Mouse (Mus musculus): Measurements from ENCODE around the gene Fzd10. TPM values are rescaled to one million over a fixed set of nuclear protein-coding genes. Genes with fewer than 3 reads are reported as not detected.
A peak's percentile ranks its signal among the peaks of the same experiment; 100 is the strongest.

Gene Fzd10
- polyA plus RNA-seq (2016; fragmentation: Nextera tagmentation; extraction: Ambion mirVana) = 0.58 and 1.0 TPM in 2 replicates

DNA sequence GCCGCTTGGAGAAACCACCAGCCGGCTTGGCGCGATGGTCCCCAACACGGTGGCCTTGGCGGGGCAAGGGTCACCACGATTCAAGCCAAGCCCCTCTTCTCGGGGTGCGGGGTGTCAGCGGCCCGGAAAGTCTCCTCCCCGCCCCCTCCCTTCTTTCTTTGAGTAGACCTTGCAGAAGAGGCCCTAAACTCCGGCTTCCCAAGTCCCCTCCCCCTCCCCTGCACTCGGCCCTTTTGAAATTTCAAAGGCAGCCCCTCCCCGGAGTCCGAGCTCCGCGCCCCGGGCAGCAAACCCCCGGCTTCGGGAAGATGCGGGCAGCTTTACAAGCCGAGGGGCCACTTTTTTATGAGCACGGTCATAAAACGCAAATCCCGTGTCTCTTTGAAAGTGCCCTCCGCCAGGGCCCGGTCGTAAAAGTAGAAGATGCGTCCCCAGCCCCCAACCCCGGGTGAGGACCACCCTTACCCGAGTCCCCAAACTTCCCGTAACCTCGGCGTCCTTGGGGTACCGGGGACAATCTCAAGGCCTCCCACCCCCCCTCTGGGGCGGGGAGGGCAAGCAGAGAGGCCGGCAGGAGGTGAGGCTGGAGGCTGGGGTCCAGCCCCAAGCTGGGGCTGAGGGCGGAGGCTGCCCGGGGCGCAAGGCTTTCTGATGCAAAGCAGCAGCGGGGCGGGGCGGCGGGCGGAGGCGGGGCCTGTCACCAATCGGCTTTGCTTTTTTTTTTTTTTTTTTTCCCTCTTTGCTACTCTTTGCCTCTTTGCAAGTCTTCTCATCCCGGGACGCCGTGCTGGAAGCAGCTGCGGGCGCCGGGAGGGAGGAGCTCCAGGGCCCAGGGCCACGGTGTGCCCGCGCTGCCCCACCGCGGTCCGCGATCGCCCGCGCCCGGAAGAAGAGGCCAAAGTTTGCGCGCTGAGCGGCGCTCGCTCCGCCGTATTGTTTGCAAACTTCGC is at the start of gene Fzd10:
Fzd10 (plus strand) TSS at position 773 of the 950 bp plus-strand sequence.
- Histone ChIP-seq H3K9me3 (no peaks in the 10 kb centered on the region), H3K27ac (peak within 1 kb of the TSS; percentile 81), H3K4me1 (peaks cover 40% of the 10 kb centered on the region), H3K27me3 (ENCODE audit: insufficient read depth, poor library complexity, severe bottlenecking) (peaks cover 93% of the 10 kb centered on the region), H3K4me3 (peak within 1 kb of the TSS; percentile 79), H3K36me3 (no peaks in the 10 kb centered on the region)
- no peak for DNase-seq (ENCODE audit: low spot score)
- WGBS = under 1% methylated on average over 61 of the region's 73 CpGs

DNA sequence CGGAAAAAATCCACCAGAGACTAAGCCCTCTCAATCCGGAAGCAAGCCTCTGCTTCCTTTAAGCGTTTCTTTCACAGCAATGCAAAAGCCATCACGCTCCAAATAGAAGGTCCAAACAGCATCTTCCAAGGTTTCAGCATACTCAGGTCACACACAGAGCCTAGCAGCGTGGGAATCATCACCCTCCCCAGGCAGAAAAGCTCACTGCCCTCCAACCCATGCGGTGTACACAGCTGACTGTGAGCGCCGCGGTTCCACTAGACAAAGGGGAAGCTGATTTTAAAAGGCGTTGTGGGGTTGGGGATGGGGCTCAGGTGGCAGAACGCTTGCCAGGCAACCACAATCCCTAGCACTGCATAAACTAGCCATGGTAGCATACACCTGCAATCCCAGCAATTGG is 49.2 kb upstream of the Fzd10 start:
- Histone ChIP-seq H3K9me3 (no peaks in the 10 kb centered on the region), H3K27me3 (ENCODE audit: insufficient read depth, poor library complexity, severe bottlenecking) (peaks cover 30% of the 10 kb centered on the region), H3K27ac (0 out of 2 replicates have a peak overlapping the region, but pooled peaks have one; percentile 10), H3K4me3 (peak overlapping the region; percentile 8; the same call in 1 of the 2 replicates), H3K36me3 (no peaks in the 10 kb centered on the region), H3K4me1 (peaks cover 8% of the 10 kb centered on the region; the same call in 1 of the 2 replicates)
- DNase-seq (ENCODE audit: low spot score) = no peak
- WGBS = 10% methylated on average over 11 of the region's 11 CpGs

DNA sequence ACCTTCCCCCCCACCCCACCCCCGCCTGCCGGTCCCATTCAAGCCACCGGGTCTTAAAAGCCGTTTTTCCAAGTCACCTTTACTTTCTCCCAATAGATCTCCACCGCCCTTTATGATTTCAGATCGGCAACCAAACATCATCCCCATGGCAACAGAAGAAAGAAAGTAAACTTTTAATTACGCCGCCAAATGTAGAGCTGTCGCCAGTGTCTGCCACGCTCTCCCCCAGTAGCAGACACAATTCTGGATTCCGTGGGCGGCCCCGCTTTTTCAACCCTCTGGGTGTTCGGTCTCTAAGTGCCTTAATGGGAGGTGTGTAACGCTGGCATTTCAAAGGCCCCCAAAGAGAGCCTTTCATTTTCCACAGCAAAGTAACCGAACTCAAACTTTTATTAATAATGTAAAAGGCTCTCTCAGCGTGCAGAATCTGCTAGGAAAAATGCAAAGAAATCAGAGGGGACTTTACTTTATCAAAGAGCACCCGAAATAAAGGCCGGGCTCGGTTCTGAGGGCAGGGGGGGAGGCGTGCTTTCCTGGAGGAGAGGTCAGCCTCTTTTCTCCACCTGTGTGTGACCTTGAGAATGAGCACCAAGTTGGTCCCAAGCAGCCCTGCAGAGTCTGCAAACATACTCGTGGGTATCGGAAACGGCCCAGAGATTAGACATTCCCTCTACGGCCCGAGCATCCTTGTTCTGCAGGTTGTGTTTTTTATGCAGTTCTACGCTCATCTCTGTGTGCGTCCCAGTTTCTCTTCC is 48.3 kb upstream of the Fzd10 start:
- Histone ChIP-seq H3K4me3 (peak overlapping the region; percentile 44), H3K27ac (no peak overlapping the region), H3K4me1 (peaks cover 8% of the 10 kb centered on the region; the same call in 1 of the 2 replicates), H3K36me3 (no peaks in the 10 kb centered on the region), H3K27me3 (ENCODE audit: insufficient read depth, poor library complexity, severe bottlenecking) (peaks cover 30% of the 10 kb centered on the region), H3K9me3 (no peaks in the 10 kb centered on the region)
- DNase-seq (ENCODE audit: low spot score) = no peak
- 10% methylated on average over 28 of the region's 28 CpGs for whole genome bisulfite sequencing

DNA sequence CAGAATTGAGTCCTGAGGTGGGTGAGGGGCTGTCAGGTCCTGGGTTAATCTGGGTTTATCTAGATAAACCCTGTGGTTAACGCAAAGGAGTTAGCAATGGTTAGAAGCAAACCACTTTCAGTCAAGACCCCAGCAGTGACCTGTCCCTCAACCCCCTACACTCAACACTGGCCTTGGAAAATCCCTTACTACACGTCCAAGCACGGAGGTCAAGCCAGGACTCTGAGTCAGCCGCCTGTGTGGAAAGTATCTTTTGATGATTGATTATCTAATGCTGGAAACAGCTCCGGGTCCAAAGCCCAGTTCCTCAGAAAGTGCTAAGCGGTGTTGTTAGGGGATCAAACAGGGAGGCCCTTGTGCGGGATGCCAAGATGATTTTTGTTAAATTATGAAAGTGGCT is 42.5 kb upstream of the Fzd10 start:
- no peak for DNase-seq (ENCODE audit: low spot score)
- Histone ChIP-seq H3K27ac (no peak overlapping the region), H3K4me3 (no peak overlapping the region), H3K9me3 (no peaks in the 10 kb centered on the region; the same call in none of the 2 replicates), H3K27me3 (ENCODE audit: insufficient read depth, poor library complexity, severe bottlenecking) (peaks cover 2% of the 10 kb centered on the region; the same call in 1 of the 2 replicates), H3K4me1 (peaks cover 5% of the 10 kb centered on the region; the same call in 1 of the 2 replicates), H3K36me3 (no peaks in the 10 kb centered on the region)
- WGBS = 20% methylated on average over 7 of the region's 7 CpGs

DNA sequence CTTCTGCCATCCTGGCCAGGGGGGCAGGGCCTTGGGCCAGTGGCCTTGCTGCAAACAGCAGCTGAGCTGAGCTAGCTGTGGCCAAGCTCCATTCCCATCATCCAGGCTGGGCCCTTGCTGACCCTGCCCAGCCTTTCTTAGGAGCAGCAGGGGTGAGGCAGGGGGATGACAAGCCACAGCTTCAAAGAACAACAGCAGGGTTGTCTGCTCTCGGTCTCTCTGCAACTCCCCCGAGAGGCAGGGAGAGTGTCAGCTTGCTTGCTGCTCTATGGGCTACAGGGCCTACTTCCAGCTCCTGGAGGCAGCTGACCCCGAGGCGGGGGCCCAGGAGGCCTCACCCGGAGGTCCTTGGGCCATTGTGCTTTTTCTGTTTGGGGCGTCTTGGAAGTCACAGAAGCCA is 33.3 kb upstream of the Fzd10 start:
- no peaks in the 10 kb centered on the region for H3K27me3 ChIP-seq (ENCODE audit: insufficient read depth, poor library complexity, severe bottlenecking)
- no peak for DNase-seq (ENCODE audit: low spot score)
- no peaks in the 10 kb centered on the region for H3K36me3 ChIP-seq
- WGBS = 31% methylated on average over 6 of the region's 6 CpGs
- H3K4me1 ChIP-seq = peaks cover 15% of the 10 kb centered on the region
- no peaks in the 10 kb centered on the region for H3K9me3 ChIP-seq
- no peak overlapping the region for H3K27ac ChIP-seq
- H3K4me3 ChIP-seq = no peak overlapping the region

DNA sequence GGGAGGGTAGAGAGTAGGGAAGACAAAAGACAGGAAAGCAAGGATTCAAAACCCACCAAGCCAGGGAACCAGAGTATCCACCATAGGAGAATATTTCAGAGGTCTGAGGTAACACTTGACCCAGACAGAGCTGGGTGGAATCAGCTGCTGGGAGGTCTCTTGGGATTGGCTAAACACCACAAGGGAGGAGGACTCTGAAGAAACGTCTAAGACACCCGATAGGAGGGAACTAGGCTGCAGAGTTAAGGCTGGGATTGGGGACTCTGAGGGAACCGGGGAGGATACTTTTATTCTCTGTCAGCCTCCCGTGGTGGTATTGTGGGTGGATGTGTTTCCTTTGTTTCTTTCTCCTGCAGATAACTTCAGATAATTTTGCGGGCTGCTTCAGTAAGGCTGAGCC is 31.7 kb upstream of the Fzd10 start:
- Histone ChIP-seq H3K9me3 (no peaks in the 10 kb centered on the region), H3K4me3 (no peak overlapping the region), H3K4me1 (peaks cover 15% of the 10 kb centered on the region), H3K27me3 (ENCODE audit: insufficient read depth, poor library complexity, severe bottlenecking) (no peaks in the 10 kb centered on the region), H3K36me3 (no peaks in the 10 kb centered on the region), H3K27ac (no peak overlapping the region)
- DNase-seq (ENCODE audit: low spot score) = no peak
- WGBS = 14% methylated on average over 5 of the region's 5 CpGs

DNA sequence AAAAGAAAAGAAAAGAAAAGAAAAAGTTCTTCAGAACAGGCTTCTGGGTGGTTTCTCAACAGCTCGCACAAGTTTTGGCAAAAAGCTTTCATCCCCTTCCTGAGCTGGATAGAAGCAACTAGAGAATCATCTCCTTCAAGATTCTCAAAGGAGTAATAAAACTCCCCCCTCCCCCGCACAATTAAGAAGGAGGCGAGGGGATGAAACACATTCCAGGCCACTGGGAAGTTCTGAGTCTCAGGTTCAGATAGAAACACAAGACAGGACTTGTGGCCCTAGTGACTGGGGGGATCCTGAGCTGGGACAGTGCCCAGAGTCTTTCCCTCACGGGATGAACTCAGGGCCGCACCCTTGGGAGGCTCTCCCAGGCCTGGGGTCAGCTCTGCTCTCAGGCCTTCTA is 30.6 kb upstream of the Fzd10 start:
- no peaks in the 10 kb centered on the region for H3K36me3 ChIP-seq
- no peak overlapping the region for H3K27ac ChIP-seq
- no peaks in the 10 kb centered on the region for H3K9me3 ChIP-seq
- H3K27me3 ChIP-seq (ENCODE audit: insufficient read depth, poor library complexity, severe bottlenecking) = no peaks in the 10 kb centered on the region
- peaks cover 15% of the 10 kb centered on the region for H3K4me1 ChIP-seq
- no peak overlapping the region for H3K4me3 ChIP-seq
- 57% methylated on average over 5 of the region's 5 CpGs for WGBS
- no peak for DNase-seq (ENCODE audit: low spot score)

DNA sequence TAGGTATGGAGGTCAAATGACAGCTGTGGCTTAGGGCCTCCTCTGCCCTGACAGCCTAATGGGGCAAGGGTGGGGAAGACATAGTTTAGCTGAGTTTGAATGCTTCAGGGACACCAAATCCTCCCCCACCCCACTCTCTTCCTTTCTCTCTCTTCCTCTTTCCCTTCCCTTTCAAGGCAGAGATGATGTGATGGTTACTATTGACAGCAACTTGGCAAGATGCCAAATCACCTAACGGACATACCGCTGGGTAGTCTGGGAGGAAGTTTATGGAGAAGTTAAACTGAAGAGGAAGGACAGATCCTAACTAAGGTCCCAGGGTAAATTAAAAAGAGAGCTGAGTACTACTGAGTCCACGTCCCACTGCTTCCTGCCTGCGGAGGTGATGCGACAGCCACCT is 29.8 kb upstream of the Fzd10 start:
- no peak for DNase-seq (ENCODE audit: low spot score)
- H3K9me3 ChIP-seq = no peaks in the 10 kb centered on the region
- WGBS = 64% methylated on average over 5 of the region's 5 CpGs
- no peak overlapping the region for H3K27ac ChIP-seq
- no peaks in the 10 kb centered on the region for H3K27me3 ChIP-seq (ENCODE audit: insufficient read depth, poor library complexity, severe bottlenecking)
- H3K4me1 ChIP-seq = peaks cover 15% of the 10 kb centered on the region
- H3K36me3 ChIP-seq = no peaks in the 10 kb centered on the region
- no peak overlapping the region for H3K4me3 ChIP-seq

DNA sequence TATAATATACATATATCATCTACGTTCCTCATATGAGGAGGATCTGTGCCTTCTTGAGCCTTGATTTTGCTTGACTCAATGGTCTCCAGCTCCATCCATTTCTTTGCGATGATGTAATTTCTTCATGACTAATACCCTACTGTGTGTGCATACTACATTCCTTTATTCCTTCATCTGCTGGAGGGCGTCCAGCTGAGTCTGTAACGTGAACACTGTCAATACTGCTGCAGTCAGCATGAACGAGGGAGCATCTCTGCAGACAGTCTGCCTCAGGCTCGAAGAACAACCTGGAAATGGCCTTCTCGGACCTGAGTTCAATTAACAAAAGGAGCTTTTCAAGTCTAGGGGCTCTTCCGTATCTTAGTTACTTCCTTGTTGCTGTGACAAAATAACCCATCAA is 28.9 kb upstream of the Fzd10 start:
- Histone ChIP-seq H3K27me3 (ENCODE audit: insufficient read depth, poor library complexity, severe bottlenecking) (no peaks in the 10 kb centered on the region), H3K27ac (no peak overlapping the region), H3K4me3 (no peak overlapping the region), H3K9me3 (no peaks in the 10 kb centered on the region), H3K4me1 (peaks cover 15% of the 10 kb centered on the region), H3K36me3 (no peaks in the 10 kb centered on the region)
- WGBS = 78% methylated on average over 8 of the region's 8 CpGs
- no peak for DNase-seq (ENCODE audit: low spot score)

DNA sequence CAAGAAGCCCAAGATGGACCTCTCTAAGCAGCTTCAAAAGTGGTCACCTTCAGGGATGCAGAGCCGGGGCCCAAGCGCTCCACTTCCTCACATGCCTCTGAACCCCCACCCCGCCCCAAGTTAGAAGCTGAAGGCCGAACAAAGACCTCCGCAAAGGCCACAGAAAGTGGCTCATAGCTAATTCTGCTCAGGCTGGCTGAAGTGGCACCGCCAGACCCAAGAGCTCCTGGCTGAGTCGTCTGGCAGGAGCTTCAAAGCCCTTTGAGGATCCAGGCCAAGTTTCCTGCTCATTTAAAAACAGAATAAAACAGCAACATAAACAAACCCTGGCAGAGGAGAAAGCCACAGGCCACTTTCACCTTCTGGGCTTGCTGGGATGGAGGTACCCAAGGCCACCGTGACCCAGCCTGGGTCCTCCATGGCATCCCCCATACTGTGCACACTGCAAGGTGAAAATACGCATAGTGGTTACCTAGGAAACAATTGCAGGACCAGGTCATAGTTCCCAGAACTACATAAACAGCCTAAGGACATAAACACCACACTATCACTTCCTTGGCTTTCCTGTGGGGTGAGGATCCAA is 24.6 kb upstream of the Fzd10 start:
- no peak for DNase-seq (ENCODE audit: low spot score)
- no peaks in the 10 kb centered on the region for H3K36me3 ChIP-seq
- H3K27me3 ChIP-seq (ENCODE audit: insufficient read depth, poor library complexity, severe bottlenecking) = peaks cover 7% of the 10 kb centered on the region; the same call in 1 of the 2 replicates
- H3K9me3 ChIP-seq = no peaks in the 10 kb centered on the region
- H3K4me1 ChIP-seq = 0 out of 2 replicates have a peak, but pooled peaks cover 6% of the 10 kb centered on the region
- 75% methylated on average over 9 of the region's 9 CpGs for WGBS
- H3K27ac ChIP-seq = no peak overlapping the region
- H3K4me3 ChIP-seq = no peak overlapping the region

DNA sequence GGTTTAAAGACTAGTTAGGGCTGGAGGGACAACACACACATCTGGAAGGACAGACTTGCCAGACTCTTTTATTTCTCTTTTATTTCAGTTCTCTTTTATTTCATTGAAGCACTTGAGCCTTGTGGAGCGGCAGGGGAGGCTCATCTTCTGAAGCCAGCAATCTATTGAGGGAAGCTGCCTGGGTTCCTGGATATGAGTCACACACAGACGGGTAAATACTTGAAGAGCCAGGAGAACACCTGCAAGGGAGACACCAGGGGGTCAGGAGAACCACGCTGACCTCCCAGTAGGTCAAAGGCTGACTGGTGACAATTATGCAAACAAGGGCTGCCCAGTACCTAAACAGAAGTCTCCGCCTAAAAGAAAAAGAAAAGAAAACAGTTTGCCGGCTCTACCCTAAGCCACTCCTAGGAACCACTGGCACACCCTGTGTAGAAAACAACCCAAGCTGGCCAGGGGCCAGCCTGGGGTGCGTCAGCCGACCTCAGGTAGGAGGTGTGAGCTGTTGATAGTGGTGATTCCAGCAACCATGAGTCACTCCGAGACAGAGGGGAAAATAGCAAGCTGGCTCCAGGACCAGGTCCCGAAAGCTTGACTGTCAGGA is 21.5 kb upstream of the Fzd10 start:
- peaks cover 10% of the 10 kb centered on the region; the same call in 1 of the 2 replicates for H3K4me1 ChIP-seq

DNA sequence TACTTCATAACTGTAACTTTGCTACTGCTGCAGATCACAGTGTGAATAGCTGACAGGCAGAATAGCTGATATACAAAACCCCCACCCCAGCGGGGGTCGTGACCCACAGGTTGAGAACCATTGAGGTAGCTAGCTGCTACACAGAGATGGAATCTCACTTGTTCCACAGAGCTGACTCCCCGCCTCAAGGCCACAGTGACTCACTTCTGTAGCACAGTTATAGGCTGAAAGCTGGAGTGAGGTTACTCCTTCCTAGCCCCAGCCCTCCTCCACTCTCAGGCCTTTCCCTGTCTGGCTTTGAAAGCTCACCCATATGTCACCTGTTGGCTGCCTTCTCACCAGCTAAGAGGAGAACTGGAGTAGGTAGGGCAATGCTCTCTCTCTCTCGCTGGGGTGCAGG is 19.7 kb upstream of the Fzd10 start:
- DNase-seq (ENCODE audit: low spot score) = no peak
- Histone ChIP-seq H3K27ac (no peak overlapping the region), H3K4me3 (no peak overlapping the region), H3K27me3 (ENCODE audit: insufficient read depth, poor library complexity, severe bottlenecking) (peaks cover 7% of the 10 kb centered on the region; the same call in 1 of the 2 replicates), H3K9me3 (no peaks in the 10 kb centered on the region), H3K4me1 (peaks cover 10% of the 10 kb centered on the region; the same call in 1 of the 2 replicates), H3K36me3 (no peaks in the 10 kb centered on the region)
- WGBS = 57% methylated on average over 4 of the region's 4 CpGs

More for the DNA sequence above, 21.5 kb upstream of the Fzd10 start:
- WGBS = 21% methylated on average over 9 of the region's 9 CpGs
- Histone ChIP-seq H3K36me3 (no peaks in the 10 kb centered on the region), H3K27ac (no peak overlapping the region), H3K9me3 (no peaks in the 10 kb centered on the region), H3K4me3 (no peak overlapping the region), H3K27me3 (ENCODE audit: insufficient read depth, poor library complexity, severe bottlenecking) (peaks cover 7% of the 10 kb centered on the region; the same call in 1 of the 2 replicates)
- DNase-seq (ENCODE audit: low spot score) = no peak
